Mouse (Mus musculus): ENCODE measurements around the gene Armh4.
A peak's percentile ranks its signal among the peaks of the same experiment; 100 is the strongest.

Armh4 gene

DNA sequence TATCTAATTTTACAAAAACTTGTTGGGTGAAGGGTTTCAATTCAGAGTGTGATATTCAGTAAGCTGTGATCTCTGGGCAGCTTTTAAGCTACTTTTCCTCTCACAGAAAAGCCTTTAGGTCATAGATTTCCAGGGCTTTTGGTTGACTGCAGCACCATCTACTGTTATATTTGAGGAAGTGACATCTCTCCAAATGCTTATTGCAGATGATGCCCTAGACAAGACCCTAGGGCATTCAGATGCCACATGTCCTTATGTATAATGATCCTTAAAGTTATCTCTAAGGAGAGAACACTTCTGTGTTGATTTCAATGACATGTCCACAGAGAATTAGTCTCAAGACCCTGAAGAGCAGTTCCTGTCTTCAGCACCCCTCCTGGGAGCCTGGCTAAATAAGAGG is 49.2 kb downstream of the Armh4 start:
- DNase-seq (ENCODE audit: low read depth): peak; percentile 42

DNA sequence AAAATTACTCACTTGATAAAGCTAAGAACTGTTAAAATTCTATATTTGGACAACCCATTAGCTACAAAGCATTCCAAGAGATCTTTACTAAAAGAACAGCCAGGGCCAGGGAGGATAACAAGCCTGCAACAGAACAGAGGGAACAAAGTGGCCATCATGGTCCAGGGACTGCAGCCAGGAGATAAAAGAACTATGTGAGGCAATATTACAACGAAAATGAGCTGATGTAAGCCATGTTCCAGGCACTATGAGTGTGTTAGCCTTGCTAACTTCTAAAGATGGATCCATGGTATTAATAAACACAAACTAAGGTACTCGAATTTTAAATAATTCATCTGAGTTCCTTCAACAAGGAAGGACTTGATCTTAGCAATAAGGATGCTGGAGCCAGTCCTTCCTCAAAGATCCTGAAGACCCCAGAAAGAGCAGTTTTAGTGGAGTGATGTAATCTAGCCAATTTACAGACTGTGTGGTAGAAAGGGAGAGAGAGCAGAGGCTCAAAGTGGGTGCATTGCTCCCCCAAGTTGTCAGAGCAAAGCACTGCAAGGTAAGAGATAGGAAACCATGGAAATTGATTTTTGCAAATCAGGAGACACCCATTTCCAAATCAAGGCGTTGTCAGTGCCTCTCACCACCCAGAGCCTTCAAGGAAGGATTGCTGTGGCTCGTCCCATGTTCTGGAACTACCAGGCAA is 59.7 kb downstream of the Armh4 start:
- no peak for DNase-seq (ENCODE audit: low read depth)

DNA sequence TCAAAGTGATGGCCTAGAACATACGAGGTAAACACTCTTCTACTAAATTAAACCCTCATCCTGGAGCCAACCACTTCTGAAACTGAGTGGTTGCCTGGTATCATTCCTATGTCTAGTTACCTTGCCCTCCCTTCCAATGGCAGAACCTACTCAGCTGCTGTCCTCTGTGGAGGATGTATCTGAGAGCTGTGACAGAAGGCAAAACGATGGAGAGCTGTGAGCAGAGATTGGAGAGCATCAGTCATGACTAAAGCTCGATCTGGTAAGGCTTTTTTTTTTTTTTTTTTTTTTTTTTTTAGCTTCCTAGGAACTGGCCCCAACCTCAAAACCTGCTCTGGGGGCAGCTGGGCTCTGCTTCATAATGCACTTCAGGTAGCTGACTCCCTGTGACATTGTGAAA is 60.4 kb downstream of the Armh4 start:
- no peak for DNase-seq (ENCODE audit: low read depth)

DNA sequence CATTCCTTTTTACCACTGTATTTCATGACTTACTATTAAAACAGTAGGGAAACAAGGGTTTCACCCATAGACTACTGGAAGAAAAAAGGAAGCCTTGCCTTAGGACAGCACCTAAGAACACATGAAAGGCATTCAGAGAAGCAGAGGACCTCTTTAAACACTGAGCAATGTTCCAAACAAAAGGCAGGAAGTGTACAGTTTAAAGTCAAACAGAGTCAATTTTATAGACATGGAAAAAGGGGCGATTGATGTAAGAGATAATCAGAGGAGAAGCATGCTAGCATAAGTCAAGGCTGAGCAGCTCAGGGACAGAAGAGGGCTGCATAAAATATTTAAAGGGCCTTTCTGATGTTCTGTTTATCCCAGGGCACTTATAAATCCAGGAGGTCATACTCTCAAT is 61.9 kb downstream of the Armh4 start:
- no peak for DNase-seq (ENCODE audit: low read depth)

DNA sequence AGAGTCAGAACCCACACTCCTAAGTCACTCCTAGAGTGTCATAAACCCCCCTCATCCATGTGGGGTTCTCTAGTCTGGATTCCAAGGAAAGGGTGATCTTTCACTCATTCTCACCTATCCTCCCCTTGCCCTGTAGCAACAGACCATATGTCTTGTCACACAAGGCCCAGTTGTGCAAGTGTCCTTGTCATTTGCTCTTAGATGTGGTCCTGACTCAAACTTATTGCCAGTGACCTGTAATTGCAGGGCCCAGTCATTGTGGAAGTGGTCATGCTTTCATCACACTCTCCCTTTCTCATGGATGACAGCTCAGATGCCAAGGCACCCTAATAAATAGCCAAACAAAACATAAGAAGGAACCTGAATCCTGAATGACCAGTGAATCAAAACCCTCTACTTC is 63.5 kb downstream of the Armh4 start:
- no peak for DNase-seq (ENCODE audit: low read depth)

DNA sequence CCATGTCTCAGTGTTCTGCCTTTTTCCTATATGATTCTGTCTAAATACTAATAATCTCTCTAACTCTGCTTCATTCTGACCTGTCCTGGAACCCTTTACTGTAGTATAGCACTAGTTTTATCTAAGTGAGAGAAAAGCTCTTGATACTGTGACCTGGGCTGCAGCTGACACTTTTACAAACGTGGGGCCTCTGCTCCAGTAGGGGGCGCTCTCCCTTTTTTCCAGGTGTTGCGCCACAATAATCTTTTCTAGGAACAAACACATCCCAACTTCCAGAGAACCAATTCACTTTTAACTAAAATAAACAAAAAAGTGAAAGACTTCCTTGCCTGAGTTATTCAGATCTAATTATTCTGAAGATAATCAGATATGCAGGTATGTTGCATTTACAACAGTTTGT is 72.2 kb downstream of the Armh4 start:
- no peak for DNase-seq (ENCODE audit: low read depth)

DNA sequence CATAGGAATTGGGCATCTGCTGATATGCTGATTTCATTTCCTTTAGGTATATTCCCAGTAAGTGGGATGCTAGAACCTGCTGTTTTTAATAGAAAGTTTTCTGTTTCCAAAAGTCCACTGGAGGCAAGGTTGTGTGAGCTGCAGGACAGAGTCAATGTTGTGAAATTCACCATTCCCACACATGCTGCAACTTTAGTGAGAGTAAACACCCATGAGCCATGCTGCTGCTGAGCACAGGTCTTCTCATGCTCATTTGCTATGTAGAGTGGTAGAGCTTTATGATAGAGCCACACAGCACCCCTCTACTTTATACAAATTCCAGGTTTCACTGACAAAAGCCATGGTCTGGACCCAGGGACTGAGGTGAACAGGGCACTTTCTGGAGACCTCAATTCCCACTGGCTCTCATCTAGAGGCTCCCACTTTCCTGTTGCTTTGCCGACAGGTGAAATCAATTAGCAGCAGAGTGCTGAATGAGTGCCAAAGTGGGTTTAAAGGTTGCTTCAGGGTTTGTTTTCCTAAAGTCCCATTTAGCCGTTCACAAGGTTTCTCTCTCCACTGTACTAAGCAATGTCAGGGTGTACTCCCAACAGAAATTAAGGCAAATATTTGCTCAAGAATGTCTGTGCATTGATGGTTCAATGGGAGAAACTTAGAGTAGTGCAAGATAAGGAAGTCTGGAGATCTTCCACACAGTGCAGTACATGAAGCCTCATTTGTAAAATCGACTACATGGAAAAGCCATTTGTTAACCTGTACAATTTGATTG is 79.6 kb downstream of the Armh4 start:
- no peak for DNase-seq (ENCODE audit: low read depth)

DNA sequence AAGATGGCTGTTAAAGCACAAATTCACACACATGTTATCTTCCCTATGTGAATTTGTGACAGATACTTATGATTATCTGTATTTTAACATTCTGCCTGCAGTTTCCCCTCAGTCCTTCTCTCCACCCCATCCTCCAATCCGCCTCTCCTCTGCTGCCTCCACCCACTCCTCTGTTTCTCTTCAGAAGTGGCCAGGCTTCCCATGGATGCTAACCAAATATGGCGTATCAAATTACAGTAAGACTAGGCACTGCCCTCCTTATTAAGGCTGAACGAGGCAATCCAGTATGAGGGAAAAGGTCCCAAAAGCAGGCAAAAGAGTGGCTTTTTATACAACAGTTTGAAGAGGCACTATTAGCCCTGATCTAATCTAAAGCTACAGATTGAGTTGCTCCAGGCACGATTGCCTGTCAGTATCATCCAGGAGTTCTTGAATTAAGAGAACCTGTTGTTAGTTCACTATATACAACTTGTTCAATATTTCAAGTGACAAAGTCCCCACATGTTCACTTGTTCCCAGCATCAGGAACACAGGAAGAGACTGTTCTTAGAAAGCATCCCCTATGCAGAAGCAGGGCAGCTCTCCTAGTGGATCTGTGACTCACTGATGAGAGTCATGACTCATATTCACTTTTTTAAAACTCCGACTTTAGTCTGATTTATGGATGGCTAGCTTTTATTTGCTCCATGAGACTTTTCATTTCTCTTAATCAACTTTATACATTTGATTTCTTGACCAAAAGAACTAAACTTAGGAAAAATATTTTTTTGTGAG is 103.5 kb downstream of the Armh4 start:
- no peak for DNase-seq (ENCODE audit: low read depth)

DNA sequence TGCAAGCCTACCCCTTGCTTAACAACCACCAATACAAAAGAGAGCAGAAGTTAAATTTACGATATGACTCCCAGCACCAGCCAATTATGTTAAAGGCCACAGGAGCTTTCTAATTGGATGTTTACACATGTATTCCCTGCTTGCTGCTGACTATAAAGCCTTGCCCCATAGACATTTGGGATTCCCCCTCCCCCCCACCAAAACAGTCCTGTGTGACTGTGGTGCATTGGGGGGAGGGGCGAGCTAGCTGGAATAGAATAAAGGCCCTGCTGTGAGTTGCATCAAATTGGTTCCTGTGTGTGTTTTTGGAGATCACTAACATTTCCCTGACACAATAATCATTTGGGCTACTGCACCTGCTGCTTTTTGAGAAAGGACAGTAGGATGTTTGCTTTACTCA is 106.6 kb downstream of the Armh4 start:
- no peak for DNase-seq (ENCODE audit: low read depth)

DNA sequence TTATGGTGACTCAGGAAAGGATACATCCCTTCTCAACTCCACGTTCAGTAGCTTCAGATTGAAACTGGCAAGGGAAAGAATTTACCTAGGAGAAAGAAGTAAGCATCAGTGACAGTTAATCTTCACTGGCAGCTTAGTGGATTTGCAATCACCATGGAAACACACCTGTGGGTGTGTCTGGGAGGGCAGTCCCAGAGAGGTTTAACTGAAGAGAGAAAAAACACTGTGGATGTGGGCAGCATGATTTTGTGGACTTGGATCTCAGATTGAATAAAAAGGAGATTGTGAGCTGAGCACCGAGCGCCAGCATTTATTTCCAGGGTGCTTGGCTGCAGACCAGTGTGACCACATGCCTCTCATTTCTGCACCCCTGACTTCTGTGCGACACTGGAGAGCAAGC is 122.7 kb downstream of the Armh4 start:
- no peak for DNase-seq (ENCODE audit: low read depth)

DNA sequence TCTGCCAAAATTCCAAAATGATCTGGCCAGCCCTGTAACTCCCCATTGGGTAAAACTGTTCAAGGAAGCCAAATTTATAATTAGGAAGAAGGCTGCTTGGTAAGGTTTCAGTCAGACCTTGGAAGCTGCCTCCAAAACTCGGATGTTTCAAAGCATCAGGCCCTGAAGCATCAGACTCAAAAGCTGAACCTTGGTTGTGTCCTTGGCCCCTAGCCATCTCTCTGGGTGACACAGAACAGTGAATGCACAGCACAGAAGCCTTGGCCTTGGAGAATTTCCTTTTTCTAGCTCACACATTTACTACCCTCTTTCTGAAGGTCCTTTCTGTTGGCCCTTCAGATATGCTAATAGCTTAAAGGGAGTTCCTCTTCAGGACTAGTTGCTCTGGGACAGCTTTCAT is 134.0 kb downstream of the Armh4 start:
- DNase-seq (ENCODE audit: low read depth): no peak

DNA sequence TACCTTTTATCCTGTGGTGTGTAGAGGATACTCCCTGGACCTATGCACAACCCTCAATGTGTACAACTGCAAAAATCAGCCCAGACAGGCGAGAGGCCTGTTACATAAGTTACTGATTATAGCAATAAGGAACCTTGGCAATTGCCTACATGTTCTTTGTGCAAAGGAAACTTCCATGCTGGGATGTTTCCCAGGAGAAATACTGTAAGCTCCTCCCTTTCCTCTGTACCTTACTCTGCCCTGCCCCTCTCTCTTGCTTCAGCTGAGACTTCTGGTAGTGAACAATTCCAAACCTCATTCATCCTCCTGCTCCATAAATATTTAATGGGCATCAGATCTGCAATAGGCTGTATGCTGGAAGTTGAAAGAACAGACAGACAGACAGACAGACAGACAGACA is 145.8 kb downstream of the Armh4 start:
- no peak for DNase-seq (ENCODE audit: low read depth)

DNA sequence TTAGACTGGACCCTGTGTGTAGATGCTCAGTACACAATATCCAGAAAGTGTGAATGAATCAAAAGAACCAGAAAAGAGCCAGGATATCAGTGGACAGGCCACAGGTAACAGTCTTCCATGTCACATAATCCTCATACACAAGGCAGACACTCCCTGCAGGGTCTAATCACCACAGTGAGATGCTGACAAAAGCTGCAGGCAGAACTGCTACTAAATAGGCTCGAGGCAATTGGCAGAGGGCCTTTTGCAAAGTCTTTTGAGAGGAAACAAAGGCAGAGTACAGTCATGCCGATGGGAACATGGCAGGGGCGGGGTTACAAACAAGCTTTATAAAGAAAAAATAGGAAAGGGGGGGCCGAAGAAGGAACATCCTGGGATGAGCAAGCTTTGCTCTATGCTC is 157.1 kb downstream of the Armh4 start:
- no peak for DNase-seq (ENCODE audit: low read depth)
